Mouse (Mus musculus): ENCODE data around the gene Bcl11b. TPM values are rescaled to one million over a fixed set of nuclear protein-coding genes. Genes with fewer than 3 reads are reported as not detected.

Gene Bcl11b
- polyA plus RNA-seq, 1 experiment = 0.60 TPM

- WGBS = 86% methylated on average over 3 of the region's 3 CpGs
- no peak overlapping the region for H3K27ac ChIP-seq (ENCODE audit: control insufficient read depth, insufficient read depth, low read depth, low read length, poor library complexity)
Measured at GRCm38 (mm10) chr12:107905333-107905732, 98.1 kb downstream of the Bcl11b start.

GRCm38 (mm10) chr12:107904457-107904856, 98.9 kb downstream of the Bcl11b start:
- H3K4me3 ChIP-seq (replicated peaks; ENCODE audit: control insufficient read depth, low read depth, low read length) = no peak overlapping the region
- H3K27ac ChIP-seq (ENCODE audit: control insufficient read depth, insufficient read depth, low read depth, low read length, poor library complexity) = no peak overlapping the region
- 79% methylated on average over 11 of the region's 11 CpGs for WGBS
- TF ChIP-seq CTCF (IDR thresholded peaks at IDR 0.05; ENCODE audit: control insufficient read depth, insufficient read depth, low read length) (no peak), POLR2A (IDR thresholded peaks at IDR 0.05; ENCODE audit: borderline replicate concordance, control insufficient read depth, low read depth, low read length) (no peak)
- no peaks in the 10 kb centered on the region for H3K4me1 ChIP-seq (ENCODE audit: control insufficient read depth, insufficient read depth, low read length)

More at GRCm38 (mm10) chr12:107905333-107905732, 98.1 kb downstream of the Bcl11b start:
- Histone ChIP-seq H3K4me3 (replicated peaks; ENCODE audit: control insufficient read depth, low read depth, low read length) (no peak overlapping the region), H3K4me1 (ENCODE audit: control insufficient read depth, insufficient read depth, low read length) (no peaks in the 10 kb centered on the region)
- no peak for TF ChIP-seq POLR2A (IDR thresholded peaks at IDR 0.05; ENCODE audit: borderline replicate concordance, control insufficient read depth, low read depth, low read length)
- TF ChIP-seq CTCF (IDR thresholded peaks at IDR 0.05; ENCODE audit: control insufficient read depth, insufficient read depth, low read length) = 0 out of 2 replicates have a peak, but pooled peaks have one; percentile 12

- 44% methylated on average over 9 of the region's 9 CpGs for WGBS
- TF ChIP-seq CTCF (IDR thresholded peaks at IDR 0.05; ENCODE audit: control insufficient read depth, insufficient read depth, low read length) (no peak), POLR2A (IDR thresholded peaks at IDR 0.05; ENCODE audit: borderline replicate concordance, control insufficient read depth, low read depth, low read length) (no peak)
Measured at GRCm38 (mm10) chr12:107903949-107904348, 99.5 kb downstream of the Bcl11b start.

GRCm38 (mm10) chr12:107891449-107891848, 112.0 kb downstream of the Bcl11b start:
- Histone ChIP-seq H3K4me3 (replicated peaks; ENCODE audit: control insufficient read depth, low read depth, low read length) (no peak overlapping the region), H3K4me1 (ENCODE audit: control insufficient read depth, insufficient read depth, low read length) (no peaks in the 10 kb centered on the region), H3K27ac (ENCODE audit: control insufficient read depth, insufficient read depth, low read depth, low read length, poor library complexity) (no peak overlapping the region)
- TF ChIP-seq CTCF (IDR thresholded peaks at IDR 0.05; ENCODE audit: control insufficient read depth, insufficient read depth, low read length) (no peak), POLR2A (IDR thresholded peaks at IDR 0.05; ENCODE audit: borderline replicate concordance, control insufficient read depth, low read depth, low read length) (no peak)
- WGBS = 71% methylated on average over 3 of the region's 3 CpGs

More at GRCm38 (mm10) chr12:107903949-107904348, 99.5 kb downstream of the Bcl11b start:
- no peaks in the 10 kb centered on the region for H3K4me1 ChIP-seq (ENCODE audit: control insufficient read depth, insufficient read depth, low read length)
- no peak overlapping the region for H3K27ac ChIP-seq (ENCODE audit: control insufficient read depth, insufficient read depth, low read depth, low read length, poor library complexity)
- no peak overlapping the region for H3K4me3 ChIP-seq (replicated peaks; ENCODE audit: control insufficient read depth, low read depth, low read length)

- no peaks in the 10 kb centered on the region for H3K4me1 ChIP-seq (ENCODE audit: control insufficient read depth, insufficient read depth, low read length)
- 74% methylated on average over 7 of the region's 7 CpGs for WGBS
- TF ChIP-seq CTCF (IDR thresholded peaks at IDR 0.05; ENCODE audit: control insufficient read depth, insufficient read depth, low read length) (no peak), POLR2A (IDR thresholded peaks at IDR 0.05; ENCODE audit: borderline replicate concordance, control insufficient read depth, low read depth, low read length) (no peak)
Measured at GRCm38 (mm10) chr12:107890326-107890725, 113.1 kb downstream of the Bcl11b start.

GRCm38 (mm10) chr12:107889841-107890240, 113.6 kb downstream of the Bcl11b start:
- 85% methylated on average over 10 of the region's 10 CpGs for WGBS
- Histone ChIP-seq H3K27ac (ENCODE audit: control insufficient read depth, insufficient read depth, low read depth, low read length, poor library complexity) (no peak overlapping the region), H3K4me1 (ENCODE audit: control insufficient read depth, insufficient read depth, low read length) (no peaks in the 10 kb centered on the region), H3K4me3 (replicated peaks; ENCODE audit: control insufficient read depth, low read depth, low read length) (no peak overlapping the region)
- TF ChIP-seq POLR2A (IDR thresholded peaks at IDR 0.05; ENCODE audit: borderline replicate concordance, control insufficient read depth, low read depth, low read length) (no peak), CTCF (IDR thresholded peaks at IDR 0.05; ENCODE audit: control insufficient read depth, insufficient read depth, low read length) (no peak)

More at GRCm38 (mm10) chr12:107890326-107890725, 113.1 kb downstream of the Bcl11b start:
- no peak overlapping the region for H3K27ac ChIP-seq (ENCODE audit: control insufficient read depth, insufficient read depth, low read depth, low read length, poor library complexity)
- no peak overlapping the region for H3K4me3 ChIP-seq (replicated peaks; ENCODE audit: control insufficient read depth, low read depth, low read length)

GRCm38 (mm10) chr12:107888646-107889045, 114.8 kb downstream of the Bcl11b start:
- no peak overlapping the region for H3K4me3 ChIP-seq (replicated peaks; ENCODE audit: control insufficient read depth, low read depth, low read length)

GRCm38 (mm10) chr12:107888049-107888448, 115.4 kb downstream of the Bcl11b start:
- no peak overlapping the region for H3K4me3 ChIP-seq (replicated peaks; ENCODE audit: control insufficient read depth, low read depth, low read length)
- no peak for TF ChIP-seq CTCF (IDR thresholded peaks at IDR 0.05; ENCODE audit: control insufficient read depth, insufficient read depth, low read length)
- no peak for TF ChIP-seq POLR2A (IDR thresholded peaks at IDR 0.05; ENCODE audit: borderline replicate concordance, control insufficient read depth, low read depth, low read length)
- WGBS = 67% methylated on average over 5 of the region's 5 CpGs
- H3K27ac ChIP-seq (ENCODE audit: control insufficient read depth, insufficient read depth, low read depth, low read length, poor library complexity) = no peak overlapping the region
- no peaks in the 10 kb centered on the region for H3K4me1 ChIP-seq (ENCODE audit: control insufficient read depth, insufficient read depth, low read length)

More at GRCm38 (mm10) chr12:107888646-107889045, 114.8 kb downstream of the Bcl11b start:
- WGBS = 50% methylated on average over 5 of the region's 5 CpGs
- TF ChIP-seq POLR2A (IDR thresholded peaks at IDR 0.05; ENCODE audit: borderline replicate concordance, control insufficient read depth, low read depth, low read length) = no peak
- TF ChIP-seq CTCF (IDR thresholded peaks at IDR 0.05; ENCODE audit: control insufficient read depth, insufficient read depth, low read length) = no peak
- no peaks in the 10 kb centered on the region for H3K4me1 ChIP-seq (ENCODE audit: control insufficient read depth, insufficient read depth, low read length)
- H3K27ac ChIP-seq (ENCODE audit: control insufficient read depth, insufficient read depth, low read depth, low read length, poor library complexity) = no peak overlapping the region

GRCm38 (mm10) chr12:107887621-107888020, 115.8 kb downstream of the Bcl11b start:
- TF ChIP-seq CTCF (IDR thresholded peaks at IDR 0.05; ENCODE audit: control insufficient read depth, insufficient read depth, low read length) = no peak
- TF ChIP-seq POLR2A (IDR thresholded peaks at IDR 0.05; ENCODE audit: borderline replicate concordance, control insufficient read depth, low read depth, low read length) = no peak
- Histone ChIP-seq H3K27ac (ENCODE audit: control insufficient read depth, insufficient read depth, low read depth, low read length, poor library complexity) (no peak overlapping the region), H3K4me3 (replicated peaks; ENCODE audit: control insufficient read depth, low read depth, low read length) (no peak overlapping the region), H3K4me1 (ENCODE audit: control insufficient read depth, insufficient read depth, low read length) (no peaks in the 10 kb centered on the region)
- 69% methylated on average over 6 of the region's 6 CpGs for WGBS
